Mouse (Mus musculus): Measurements from ENCODE around the gene Gga3. TPM values are rescaled to one million over a fixed set of nuclear protein-coding genes. Genes with fewer than 3 reads are reported as not detected.

Gga3 gene
- polyA plus RNA-seq, 1 experiment from 2014 or later: 10.8 TPM

- peak; percentile 92 for ATAC-seq (replicated peaks; ENCODE audit: low FRiP score, low read depth)
- under 1% methylated on average over 60 of the region's 70 CpGs for WGBS
Measured at GRCm38 (mm10) chr11:115536038-115536681, 67.7 kb downstream of the Gga3 start, which contains the start of gene Sumo2. Gene Sumo2, minus strand, starts transcription at chr11:115536276.

GRCm38 (mm10) chr11:115535401-115536037 lies 68.3 kb downstream of the Gga3 start:
- Histone ChIP-seq H3K27ac (peak overlapping the region; percentile 100), H3K4me1 (replicated peaks; ENCODE audit: insufficient read depth, low read length) (no peaks in the 10 kb centered on the region), H3K4me3 (replicated peaks; ENCODE audit: low read depth, low read length) (peak overlapping the region; percentile 83), H3K36me3 (ENCODE audit: insufficient read depth, low read length) (0 out of 2 replicates have a peak, but pooled peaks cover 16% of the 10 kb centered on the region), H3K9me3 (replicated peaks; ENCODE audit: low read length) (no peaks in the 10 kb centered on the region), H3K9ac (ENCODE audit: low read depth, low read length) (peak overlapping the region; percentile 96), H3K4me2 (ENCODE audit: low read length) (peak overlapping the region; percentile 66), H3K27me3 (ENCODE audit: insufficient read depth, low read length) (no peaks in the 10 kb centered on the region)
- no peak for TF ChIP-seq CTCF (IDR thresholded peaks at IDR 0.05; ENCODE audit: low read depth)
- under 1% methylated on average over 84 of the region's 84 CpGs for WGBS
- DNase-seq (ENCODE audit: low spot score) (peak; percentile 75), ATAC-seq (replicated peaks; ENCODE audit: low FRiP score, low read depth) (peak; percentile 82)

More at GRCm38 (mm10) chr11:115536038-115536681, 67.7 kb downstream of the Gga3 start, which contains the start of gene Sumo2:
- H3K9ac ChIP-seq (ENCODE audit: low read depth, low read length): peak within 1 kb of the TSS; percentile 96
- TF ChIP-seq CTCF (IDR thresholded peaks at IDR 0.05; ENCODE audit: low read depth): no peak
- no peaks in the 10 kb centered on the region for H3K4me1 ChIP-seq (replicated peaks; ENCODE audit: insufficient read depth, low read length)
- peak within 1 kb of the TSS; percentile 100 for H3K27ac ChIP-seq
- H3K36me3 ChIP-seq (ENCODE audit: insufficient read depth, low read length): 0 out of 2 replicates have a peak, but pooled peaks cover 14% of the 10 kb centered on the region
- H3K27me3 ChIP-seq (ENCODE audit: insufficient read depth, low read length): no peaks in the 10 kb centered on the region
- peak; percentile 93 for DNase-seq (ENCODE audit: low spot score)
- peak within 1 kb of the TSS; percentile 66 for H3K4me2 ChIP-seq (ENCODE audit: low read length)
- no peaks in the 10 kb centered on the region for H3K9me3 ChIP-seq (replicated peaks; ENCODE audit: low read length)
- H3K4me3 ChIP-seq (replicated peaks; ENCODE audit: low read depth, low read length): peak within 1 kb of the TSS; percentile 83

GRCm38 (mm10) chr11:115534759-115535371 lies 69.0 kb downstream of the Gga3 start:
- H3K4me1 ChIP-seq (replicated peaks; ENCODE audit: insufficient read depth, low read length): no peaks in the 10 kb centered on the region
- 3% methylated on average over 11 of the region's 11 CpGs for WGBS
- TF ChIP-seq CTCF (IDR thresholded peaks at IDR 0.05; ENCODE audit: low read depth): no peak
- H3K4me3 ChIP-seq (replicated peaks; ENCODE audit: low read depth, low read length): peak overlapping the region; percentile 83
- no peaks in the 10 kb centered on the region for H3K27me3 ChIP-seq (ENCODE audit: insufficient read depth, low read length)
- peak overlapping the region; percentile 66 for H3K4me2 ChIP-seq (ENCODE audit: low read length)
- H3K36me3 ChIP-seq (ENCODE audit: insufficient read depth, low read length): 0 out of 2 replicates have a peak, but pooled peaks cover 20% of the 10 kb centered on the region
- H3K27ac ChIP-seq: peak overlapping the region; percentile 100
- ATAC-seq (replicated peaks; ENCODE audit: low FRiP score, low read depth): no peak
- no peaks in the 10 kb centered on the region for H3K9me3 ChIP-seq (replicated peaks; ENCODE audit: low read length)
- peak; percentile 16 for DNase-seq (ENCODE audit: low spot score)
- peak overlapping the region; percentile 96 for H3K9ac ChIP-seq (ENCODE audit: low read depth, low read length)

Other genes starting within 250 kb of the Gga3 start
- 4.5 and 5.4 TPM in 2 replicates for gene Hid1, start 236.3 kb downstream of the Gga3 start, polyA plus RNA-seq (2015; fragmentation: Nextera tagmentation; extraction: Ambion mirVana)
- gene Cdr2l, start 222.1 kb downstream of the Gga3 start, polyA plus RNA-seq (2015; fragmentation: Nextera tagmentation; extraction: Ambion mirVana): 7.6 and 7.8 TPM in 2 replicates
- 225 and 232 TPM in 2 replicates for gene Mrpl58, start 200.3 kb downstream of the Gga3 start, polyA plus RNA-seq (2015; fragmentation: Nextera tagmentation; extraction: Ambion mirVana)
- 1,541 and 1,578 TPM in 2 replicates for gene Atp5h, start 184.1 kb downstream of the Gga3 start, polyA plus RNA-seq (2015; fragmentation: Nextera tagmentation; extraction: Ambion mirVana)
- 19.8 and 22.2 TPM in 2 replicates for gene Kctd2, start 183.9 kb downstream of the Gga3 start, polyA plus RNA-seq (2015; fragmentation: Nextera tagmentation; extraction: Ambion mirVana)
- gene Trim80, start 163.5 kb downstream of the Gga3 start, polyA plus RNA-seq (2015; fragmentation: Nextera tagmentation; extraction: Ambion mirVana): 0.13 and 0.49 TPM in 2 replicates
- gene Slc16a5, start 141.6 kb downstream of the Gga3 start, polyA plus RNA-seq (2015; fragmentation: Nextera tagmentation; extraction: Ambion mirVana): 47.7 and 51.1 TPM in 2 replicates
- gene Armc7, start 128.4 kb downstream of the Gga3 start, polyA plus RNA-seq (2015; fragmentation: Nextera tagmentation; extraction: Ambion mirVana): 6.9 and 8.3 TPM in 2 replicates
- gene Nt5c, start 112.2 kb downstream of the Gga3 start, polyA plus RNA-seq (2015; fragmentation: Nextera tagmentation; extraction: Ambion mirVana): 90.6 and 94.3 TPM in 2 replicates
- gene Jpt1, start 89.7 kb downstream of the Gga3 start, polyA plus RNA-seq (2015; fragmentation: Nextera tagmentation; extraction: Ambion mirVana): 251 and 271 TPM in 2 replicates
- 1,008 and 1,013 TPM in 2 replicates for gene Sumo2, start 67.8 kb downstream of the Gga3 start, polyA plus RNA-seq (2015; fragmentation: Nextera tagmentation; extraction: Ambion mirVana)
- 74.6 and 94.9 TPM in 2 replicates for gene Nup85, start 39.6 kb downstream of the Gga3 start, polyA plus RNA-seq (2015; fragmentation: Nextera tagmentation; extraction: Ambion mirVana)
- gene Mrps7, start 126 bp downstream of the Gga3 start, polyA plus RNA-seq (2015; fragmentation: Nextera tagmentation; extraction: Ambion mirVana): 92.9 and 93.7 TPM in 2 replicates
- 57.3 and 61.6 TPM in 2 replicates for gene Mif4gd, start 8.9 kb upstream of the Gga3 start, polyA plus RNA-seq (2015; fragmentation: Nextera tagmentation; extraction: Ambion mirVana)
- 49.7 and 57.9 TPM in 2 replicates for gene Slc25a19, start 24.2 kb upstream of the Gga3 start, polyA plus RNA-seq (2015; fragmentation: Nextera tagmentation; extraction: Ambion mirVana)
- 69.9 and 72.8 TPM in 2 replicates for gene Grb2, start 104.5 kb upstream of the Gga3 start, polyA plus RNA-seq (2015; fragmentation: Nextera tagmentation; extraction: Ambion mirVana)
- gene Tmem94, start 161.4 kb upstream of the Gga3 start, polyA plus RNA-seq (2015; fragmentation: Nextera tagmentation; extraction: Ambion mirVana): 19.6 TPM in 2 replicates
- 14.2 and 14.4 TPM in 2 replicates for gene Caskin2, start 209.6 kb upstream of the Gga3 start, polyA plus RNA-seq (2015; fragmentation: Nextera tagmentation; extraction: Ambion mirVana)
- 34.7 and 36.2 TPM in 2 replicates for gene Tsen54, start 210.7 kb upstream of the Gga3 start, polyA plus RNA-seq (2015; fragmentation: Nextera tagmentation; extraction: Ambion mirVana)
- 54.5 and 61.2 TPM in 2 replicates for gene Llgl2, start 220.0 kb upstream of the Gga3 start, polyA plus RNA-seq (2015; fragmentation: Nextera tagmentation; extraction: Ambion mirVana)

Data from kidney, postnatal 0 days (tissue).